Mouse (Mus musculus) limb, embryonic 13.5 days (tissue): Measurements from ENCODE around the gene Gtf3c3. TPM values are rescaled to one million over a fixed set of nuclear protein-coding genes. Genes with fewer than 3 reads are reported as not detected.

Experiments used
- ATAC-seq: fragments of 200-750 bp; cut with Nextera tagmentation; 2 replicates; pipeline ENCODE4 v1.8.0; 2017; ENCODE audit warnings: low read depth, moderate number of reproducible peaks, moderate TSS enrichment; ENCODE audit not compliant: low FRiP score
- H3K27ac ChIP-seq: fragments of 300-500 bp; sonication (generic); 2 replicates; pipeline ENCODE4 v1.5.1; 2015; ENCODE audit warnings: inconsistent platforms, mild to moderate bottlenecking, moderate library complexity
- H3K27me3 ChIP-seq: fragments of 300-500 bp; sonication (generic); 2 replicates; pipeline ENCODE4 v1.6.1; 2015; ENCODE audit warnings: mild to moderate bottlenecking, inconsistent platforms
- H3K36me3 ChIP-seq: fragments of 300-500 bp; sonication (generic); 2 replicates; pipeline ENCODE4 v1.6.1; 2015; ENCODE audit warnings: inconsistent platforms, mild to moderate bottlenecking, moderate library complexity
- H3K4me1 ChIP-seq: fragments of 300-500 bp; sonication (generic); 2 replicates; pipeline ENCODE4 v1.6.1; 2015; ENCODE audit warnings: inconsistent platforms
- H3K4me2 ChIP-seq: fragments of 300-500 bp; sonication (generic); replicated peaks from 2 replicates; pipeline ENCODE4 v1.6.1; 2015; ENCODE audit warnings: inconsistent platforms, mild to moderate bottlenecking, moderate library complexity
- H3K4me3 ChIP-seq: fragments of 300-500 bp; sonication (generic); 2 replicates; pipeline ENCODE4 v1.5.1; 2015; ENCODE audit warnings: moderate library complexity, mild to moderate bottlenecking, inconsistent platforms
- H3K9ac ChIP-seq: fragments of 300-500 bp; sonication (generic); 2 replicates; pipeline ENCODE4 v1.6.1; 2015; ENCODE audit warnings: mild to moderate bottlenecking, inconsistent platforms
- H3K9me3 ChIP-seq: fragments of 300-500 bp; sonication (generic); 2 replicates; pipeline ENCODE4 v1.6.1; 2016; ENCODE audit warnings: inconsistent platforms
- WGBS: fragments of 180-500 bp; shearing (Covaris S2); methylation state at CpG from one replicate; pipeline ENCODE4 v1.1.7; 2015; 5-methylcytosine and 5-hydroxymethylcytosine counted together
- polyA plus RNA-seq: library from polyadenylated mRNA; unstranded; fragments of >200 nt; fragmentation: Nextera tagmentation; extraction: Ambion mirVana; gene quantifications from 2 replicates; pipeline ENCODE4 v1.2.1, GENCODE M21; 2015

The Gtf3c3 gene
- polyA plus RNA-seq, 1 experiment from 2014 or later, result 27.5 TPM

DNA sequence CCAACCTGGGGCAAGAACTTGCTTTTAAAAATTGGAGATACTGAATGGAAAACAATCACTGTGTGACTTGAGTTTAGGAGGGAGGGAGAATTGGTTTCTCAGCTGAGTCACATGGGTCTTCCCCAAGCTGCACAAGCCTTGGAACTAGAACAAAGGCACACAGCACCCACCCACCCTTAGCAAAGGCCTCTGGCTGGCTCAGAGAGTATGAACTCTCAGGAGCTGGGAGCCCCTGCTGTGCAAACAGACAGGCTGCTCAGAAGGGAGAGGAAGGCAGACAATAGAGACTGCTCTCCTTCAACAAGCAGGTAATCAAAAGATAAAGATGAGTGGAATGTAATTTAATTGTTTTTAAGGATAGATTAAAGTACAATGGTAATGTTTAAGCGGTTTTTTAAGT, 54.5 kb downstream of the Gtf3c3 start:
- no peak overlapping the region for H3K4me2 ChIP-seq
- no peaks in the 10 kb centered on the region for H3K9me3 ChIP-seq
- 36% methylated on average over 1 of the region's 1 CpGs for WGBS
- H3K27ac ChIP-seq, result no peak overlapping the region
- no peaks in the 10 kb centered on the region for H3K27me3 ChIP-seq
- H3K4me1 ChIP-seq, result no peaks in the 10 kb centered on the region
- H3K36me3 ChIP-seq, result peaks cover 13% of the 10 kb centered on the region
- no peak for ATAC-seq
- no peak overlapping the region for H3K4me3 ChIP-seq
- no peak overlapping the region for H3K9ac ChIP-seq

DNA sequence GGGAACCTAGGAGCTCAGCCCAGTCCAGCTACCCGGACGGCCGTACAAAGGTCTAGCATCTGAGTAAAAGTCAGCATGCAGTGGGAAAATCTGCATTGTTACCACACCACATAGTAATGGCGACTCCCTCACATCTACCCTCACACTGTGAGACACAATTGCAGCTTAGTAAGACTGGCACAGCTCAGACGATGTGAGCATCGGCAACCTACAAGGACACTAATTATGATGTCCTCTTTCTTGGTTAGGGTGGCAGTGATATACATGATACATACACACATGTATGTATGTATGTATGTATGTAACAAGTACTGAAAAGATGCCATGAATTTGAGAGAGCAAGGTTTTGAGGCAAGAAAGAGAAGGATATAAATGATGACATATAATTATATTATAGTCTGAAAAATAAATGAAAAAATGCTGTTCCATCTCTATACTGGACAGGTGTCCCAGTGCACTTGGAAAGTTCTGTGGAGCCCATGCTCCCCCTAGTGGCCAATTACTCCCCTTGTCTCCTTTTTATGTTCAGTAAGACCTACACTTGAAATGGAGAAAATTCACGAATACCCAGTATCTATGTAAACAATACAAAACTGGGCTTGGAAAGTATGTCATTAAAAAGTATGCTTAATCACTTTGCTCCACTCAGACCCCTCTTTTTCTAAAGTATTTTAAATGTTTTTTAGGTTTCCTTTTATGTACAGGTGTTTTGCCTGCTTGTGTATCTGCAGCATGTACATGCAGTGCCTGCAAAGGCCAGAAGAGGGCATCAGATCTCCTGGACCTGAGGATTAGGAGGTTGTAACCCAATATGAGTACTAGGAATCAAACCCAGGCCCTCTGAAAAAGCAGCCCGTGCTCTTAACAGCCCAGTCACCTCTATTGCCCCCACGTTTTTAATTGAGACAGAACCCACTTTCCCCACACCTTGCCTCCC, 57.5 kb downstream of the Gtf3c3 start:
- peaks cover 10% of the 10 kb centered on the region for H3K36me3 ChIP-seq
- no peak overlapping the region for H3K4me3 ChIP-seq
- H3K9me3 ChIP-seq, result no peaks in the 10 kb centered on the region
- H3K9ac ChIP-seq, result no peak overlapping the region
- H3K27ac ChIP-seq, result no peak overlapping the region
- ATAC-seq, result 0 out of 2 replicates have a peak, but pooled peaks have one; percentile 54
- H3K4me2 ChIP-seq, result no peak overlapping the region
- H3K4me1 ChIP-seq, result peaks cover 3% of the 10 kb centered on the region; the same call in 1 of the 2 replicates
- H3K27me3 ChIP-seq, result no peaks in the 10 kb centered on the region
- 88% methylated on average over 9 of the region's 9 CpGs for WGBS

DNA sequence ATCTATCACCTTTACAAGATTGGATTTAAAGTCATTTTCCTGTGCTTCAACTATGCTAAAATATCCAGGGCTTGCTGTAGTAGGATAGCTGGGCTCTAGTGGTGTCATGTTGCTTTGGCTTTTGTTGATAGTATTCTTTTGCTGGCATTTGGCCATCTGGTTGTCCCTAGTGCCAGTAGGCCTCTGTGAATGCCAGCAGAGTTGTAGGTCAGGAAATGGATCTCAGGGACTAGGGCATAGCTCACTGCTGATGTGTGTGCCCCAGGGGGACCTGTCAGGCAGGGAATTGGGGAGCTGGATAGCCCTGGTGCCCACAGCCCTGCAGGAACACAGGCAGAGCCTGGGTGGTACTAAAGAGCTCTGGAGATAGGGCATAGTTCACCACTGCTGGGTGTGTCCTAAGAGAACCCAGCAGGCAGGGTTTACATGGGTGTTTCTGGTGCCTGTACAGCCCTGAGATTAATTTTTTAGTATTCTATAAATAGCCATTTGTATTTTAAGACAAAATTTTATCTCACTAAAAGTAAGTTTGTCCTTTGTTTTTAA, 61.2 kb downstream of the Gtf3c3 start:
- Histone ChIP-seq H3K4me3 (no peak overlapping the region), H3K4me2 (no peak overlapping the region), H3K9ac (no peak overlapping the region), H3K27me3 (no peaks in the 10 kb centered on the region), H3K9me3 (no peaks in the 10 kb centered on the region), H3K27ac (no peak overlapping the region), H3K36me3 (peaks cover 9% of the 10 kb centered on the region), H3K4me1 (peaks cover 3% of the 10 kb centered on the region; the same call in 1 of the 2 replicates)
- no peak for ATAC-seq

DNA sequence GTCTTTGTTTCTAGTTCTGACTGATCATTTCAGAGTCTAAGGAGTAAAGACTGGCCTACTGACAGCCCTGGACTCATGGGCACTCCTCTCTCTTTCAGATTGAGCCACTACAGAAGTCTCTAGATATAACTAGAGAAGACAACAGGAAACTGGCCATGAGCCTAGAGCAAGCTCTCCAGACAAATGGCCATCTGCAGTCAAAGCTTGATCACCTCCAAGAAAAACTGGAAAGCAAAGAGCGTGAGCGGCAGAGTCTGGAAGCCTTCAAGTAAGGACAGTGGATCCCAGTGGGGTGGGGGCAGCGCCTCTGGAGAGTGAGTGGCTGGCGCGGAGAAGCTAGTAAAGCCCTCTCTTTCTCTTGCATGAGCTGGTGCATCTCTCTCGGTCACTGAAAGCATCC, 82.2 kb downstream of the Gtf3c3 start:
- H3K4me1 ChIP-seq, result no peaks in the 10 kb centered on the region
- no peak overlapping the region for H3K9ac ChIP-seq
- no peaks in the 10 kb centered on the region for H3K9me3 ChIP-seq
- no peak for ATAC-seq
- no peaks in the 10 kb centered on the region for H3K36me3 ChIP-seq
- H3K27ac ChIP-seq, result no peak overlapping the region
- H3K4me3 ChIP-seq, result no peak overlapping the region
- no peaks in the 10 kb centered on the region for H3K27me3 ChIP-seq
- 87% methylated on average over 6 of the region's 6 CpGs for WGBS
- no peak overlapping the region for H3K4me2 ChIP-seq

DNA sequence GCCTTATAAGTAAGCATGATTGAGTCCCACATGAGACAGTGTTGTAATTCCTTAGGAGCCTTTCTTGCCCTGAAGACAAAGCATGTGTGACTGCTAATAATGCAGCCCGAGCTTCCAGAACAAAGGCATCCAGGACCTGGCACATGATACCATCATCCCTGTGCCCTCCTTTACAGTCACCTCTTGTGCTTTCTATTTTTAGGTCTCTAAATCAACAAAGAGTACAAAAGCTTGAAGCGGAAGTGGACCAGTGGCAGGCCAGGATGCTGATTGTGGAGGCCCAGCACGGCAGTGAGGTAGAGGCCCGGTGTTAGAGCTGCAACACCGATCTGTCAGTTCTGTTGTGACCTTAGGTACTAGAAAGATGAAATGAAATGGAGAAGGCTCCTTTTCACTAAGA, 83.3 kb downstream of the Gtf3c3 start:
- Histone ChIP-seq H3K4me3 (no peak overlapping the region), H3K4me2 (no peak overlapping the region), H3K9ac (no peak overlapping the region), H3K4me1 (no peaks in the 10 kb centered on the region), H3K9me3 (no peaks in the 10 kb centered on the region), H3K27ac (no peak overlapping the region), H3K36me3 (no peaks in the 10 kb centered on the region), H3K27me3 (no peaks in the 10 kb centered on the region)
- no peak for ATAC-seq
- 85% methylated on average over 5 of the region's 5 CpGs for WGBS

DNA sequence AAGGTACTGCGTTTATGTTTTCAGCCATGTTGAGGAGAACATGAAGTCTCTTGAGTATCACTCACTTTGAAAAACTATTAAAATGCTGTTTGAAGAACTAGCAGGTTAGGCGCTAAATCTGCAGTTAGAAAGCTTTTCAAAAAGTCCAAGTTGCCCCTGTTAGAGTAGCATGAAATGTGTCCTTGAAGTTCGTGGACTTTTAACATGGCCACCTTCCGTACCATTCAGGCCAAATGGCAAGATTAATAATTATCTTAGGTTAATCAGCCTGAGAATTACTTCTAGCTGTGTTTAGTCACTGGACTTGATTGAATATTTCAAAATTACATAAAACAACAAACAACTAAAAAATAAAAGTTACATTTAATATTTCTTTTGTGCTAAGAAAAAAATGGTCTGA, 84.0 kb downstream of the Gtf3c3 start:
- no peak overlapping the region for H3K4me3 ChIP-seq
- 90% methylated on average over 4 of the region's 4 CpGs for WGBS
- H3K27me3 ChIP-seq, result no peaks in the 10 kb centered on the region
- no peak for ATAC-seq
- no peak overlapping the region for H3K27ac ChIP-seq
- no peaks in the 10 kb centered on the region for H3K9me3 ChIP-seq
- no peaks in the 10 kb centered on the region for H3K4me1 ChIP-seq
- no peak overlapping the region for H3K4me2 ChIP-seq
- no peak overlapping the region for H3K9ac ChIP-seq
- no peaks in the 10 kb centered on the region for H3K36me3 ChIP-seq

Other genes with a start within 250 kb of the Gtf3c3 start
- 3.0 and 3.7 TPM in 2 replicates for gene Hecw2, start 243.8 kb downstream of the Gtf3c3 start, polyA plus RNA-seq
- 0.23 and 0.43 TPM in 2 replicates for gene Ccdc150, start 188.3 kb downstream of the Gtf3c3 start, polyA plus RNA-seq
- 5.4 and 7.0 TPM in 2 replicates for gene Pgap1, start 118.7 kb upstream of the Gtf3c3 start, polyA plus RNA-seq